In genomic region chr6:119417354-119417753, GRCm38 (mm10) we compare ENCODE assay signal across 8 mouse cellular contexts. TPM values are rescaled to one million over a fixed set of nuclear protein-coding genes. Genes with fewer than 3 reads are reported as not detected.
DNase-seq lines count a peak whose midpoint lies in the region; ATAC-seq lines count a peak whose summit lies in the region.

Adipor2 (minus strand) TSS chr6:119417704.

- peak; percentile 45 for DNase-seq in CD4-positive, CD25-positive, alpha-beta regulatory T cell, adult 2 months (ENCODE audit: low read depth, low spot score)
- peak; percentile 66 for DNase-seq in embryo, embryonic 9.5 days (ENCODE audit: extremely low spot score)
- peak; percentile 81 to 90 for DNase-seq in heart, adult 18-20 months
- DNase-seq in kidney, adult 18-20 months: peak; percentile 46
- DNase-seq in testis, postnatal 10 days (ENCODE audit: low spot score): peak; percentile 84

- no peak within 1 kb of the TSS for H3K27ac ChIP-seq in limb, embryonic 12.5 days
- no peak within 1 kb of the TSS for H3K27ac ChIP-seq in midbrain, embryonic 12.5 days (replicated peaks)

- no peaks in the 10 kb centered on the region for H3K9me3 ChIP-seq in limb, embryonic 12.5 days
- H3K9me3 ChIP-seq in midbrain, embryonic 12.5 days: no peaks in the 10 kb centered on the region

- H3K9ac ChIP-seq in limb, embryonic 12.5 days (replicated peaks): no peak within 1 kb of the TSS
- no peak within 1 kb of the TSS for H3K9ac ChIP-seq in midbrain, embryonic 12.5 days (replicated peaks)

- no peak for ATAC-seq in CD4-positive, CD25-positive, alpha-beta regulatory T cell, adult 4 months
- 0 out of 2 replicates have a peak, but pooled peaks have one; percentile 52 for ATAC-seq in limb, embryonic 12.5 days (ENCODE audit: insufficient number of reproducible peaks, insufficient read depth, low FRiP score, low TSS enrichment, low read depth)
- peak; percentile 63; the same call in 1 of the 2 replicates for ATAC-seq in midbrain, embryonic 12.5 days (ENCODE audit: low FRiP score, low read depth)

- H3K27me3 ChIP-seq in limb, embryonic 12.5 days: no peaks in the 10 kb centered on the region; the same call in 1 of the 2 replicates
- H3K27me3 ChIP-seq in midbrain, embryonic 12.5 days: peaks cover 38% of the 10 kb centered on the region

- WGBS in limb, embryonic 12.5 days: 5% methylated on average over 12 of the region's 12 CpGs
- 7% methylated on average over 12 of the region's 12 CpGs for WGBS in midbrain, embryonic 12.5 days

- H3K4me1 ChIP-seq in limb, embryonic 12.5 days (replicated peaks): peaks cover 8% of the 10 kb centered on the region
- peaks cover 17% of the 10 kb centered on the region for H3K4me1 ChIP-seq in midbrain, embryonic 12.5 days

- no peaks in the 10 kb centered on the region for H3K36me3 ChIP-seq in limb, embryonic 12.5 days
- no peaks in the 10 kb centered on the region for H3K36me3 ChIP-seq in midbrain, embryonic 12.5 days

- H3K4me3 ChIP-seq in limb, embryonic 12.5 days (replicated peaks): no peak within 1 kb of the TSS
- no peak within 1 kb of the TSS for H3K4me3 ChIP-seq in midbrain, embryonic 12.5 days

- peak within 1 kb of the TSS; percentile 40 for H3K4me2 ChIP-seq in limb, embryonic 12.5 days
- peak within 1 kb of the TSS; percentile 38 for H3K4me2 ChIP-seq in midbrain, embryonic 12.5 days (replicated peaks)

RNA-seq across cellular contexts. Expression of gene Adipor2, which starts in this region (rescaled TPM):
- 10 to 100 TPM in 1 of 2 experiments, 1 to 10 TPM in 1; 7.7 to 10.3 TPM for polyA plus RNA-seq in CD4-positive, CD25-positive, alpha-beta regulatory T cell, adult 4 months (2017; shearing (Covaris generic))
- total RNA-seq in heart, adult 18-20 months (2021): 10 to 100 TPM; 71.4 to 86.5 TPM
- polyA plus RNA-seq in limb, embryonic 12.5 days (2016; fragmentation: Nextera tagmentation; extraction: Ambion mirVana): 26.6 and 27.9 TPM in 2 replicates
- polyA plus RNA-seq in midbrain, embryonic 12.5 days (2016; fragmentation: Nextera tagmentation; extraction: Ambion mirVana): 36.6 and 37.6 TPM in 2 replicates
